Mouse (Mus musculus) 3134 (cell line): Measurements from ENCODE around the gene Ccdc149.
A peak's percentile ranks its signal among the peaks of the same experiment; 100 is the strongest.

Experiments used
- DNase-seq: peaks from one replicate; pipeline ENCODE4 v3.0.0-alpha.2; 2011; ENCODE audit warnings: low spot score; ENCODE audit not compliant: insufficient read length; ENCODE audit errors: extremely low read depth

Gene Ccdc149

GRCm38 (mm10) chr5:52383748-52384147 is 87.6 kb downstream of the Ccdc149 start:
- DNase-seq, result no peak

GRCm38 (mm10) chr5:52382837-52383236 is 88.5 kb downstream of the Ccdc149 start:
- no peak for DNase-seq

- DNase-seq, result no peak
These were observed 95.5 kb downstream of the Ccdc149 start for GRCm38 (mm10) chr5:52375847-52376246.

GRCm38 (mm10) chr5:52370901-52371300 is 100.4 kb downstream of the Ccdc149 start:
- DNase-seq, result no peak

GRCm38 (mm10) chr5:52367866-52368840 is 103.2 kb downstream of the Ccdc149 start:
- DNase-seq, result no peak

- DNase-seq, result peak; percentile 66
These were observed 104.7 kb downstream of the Ccdc149 start for GRCm38 (mm10) chr5:52366661-52367060.

GRCm38 (mm10) chr5:52365930-52366329 is 105.4 kb downstream of the Ccdc149 start:
- no peak for DNase-seq

- DNase-seq, result no peak
These were observed 106.8 kb downstream of the Ccdc149 start for GRCm38 (mm10) chr5:52364521-52364920.

GRCm38 (mm10) chr5:52363468-52364150 is 107.7 kb downstream of the Ccdc149 start, which contains the start of gene Sod3:
Gene Sod3 (plus strand): TSS chr5:52363791.
- peak; percentile 73 for DNase-seq

- DNase-seq, result no peak
These were observed 108.4 kb downstream of the Ccdc149 start for GRCm38 (mm10) chr5:52362776-52363467.

- no peak for DNase-seq
These were observed 110.9 kb downstream of the Ccdc149 start for GRCm38 (mm10) chr5:52360286-52361049.

- no peak for DNase-seq
These were observed 113.2 kb downstream of the Ccdc149 start for GRCm38 (mm10) chr5:52358120-52358519.

- DNase-seq, result no peak
These were observed 114.1 kb downstream of the Ccdc149 start for GRCm38 (mm10) chr5:52357175-52357754.

GRCm38 (mm10) chr5:52355612-52356011 is 115.7 kb downstream of the Ccdc149 start:
- no peak for DNase-seq

- DNase-seq, result no peak
These were observed 116.9 kb downstream of the Ccdc149 start for GRCm38 (mm10) chr5:52354441-52354840.

- no peak for DNase-seq
These were observed 118.6 kb downstream of the Ccdc149 start for GRCm38 (mm10) chr5:52352730-52353129.

- peak; percentile 48 for DNase-seq
These were observed 119.8 kb downstream of the Ccdc149 start for GRCm38 (mm10) chr5:52351561-52351960.

- DNase-seq, result no peak
These were observed 120.9 kb downstream of the Ccdc149 start for GRCm38 (mm10) chr5:52350451-52350850.

GRCm38 (mm10) chr5:52346890-52347289 is 124.4 kb downstream of the Ccdc149 start:
- DNase-seq, result no peak

GRCm38 (mm10) chr5:52339134-52339533 is 132.2 kb downstream of the Ccdc149 start:
- no peak for DNase-seq
